Mouse (Mus musculus): ENCODE results near the gene Hils1.

- no peak for TF ChIP-seq CTCF (IDR thresholded peaks at IDR 0.05; ENCODE audit: extremely low read depth, insufficient read depth, low read length)
- TF ChIP-seq POLR2A (IDR thresholded peaks at IDR 0.05; ENCODE audit: extremely low read depth, insufficient read depth, low read length): no peak
These were observed 36.9 kb downstream of the Hils1 start for GRCm38 (mm10) chr11:95004136-95004936.
